Mouse (Mus musculus) mesoderm, embryonic 11.5 days (tissue): ENCODE results near the gene Pacrg.

Source experiments
- DNase-seq: peaks from one replicate; pipeline ENCODE4 v3.0.0-alpha.2; 2012; ENCODE audit warnings: low read depth, low spot score

Gene Pacrg

DNA sequence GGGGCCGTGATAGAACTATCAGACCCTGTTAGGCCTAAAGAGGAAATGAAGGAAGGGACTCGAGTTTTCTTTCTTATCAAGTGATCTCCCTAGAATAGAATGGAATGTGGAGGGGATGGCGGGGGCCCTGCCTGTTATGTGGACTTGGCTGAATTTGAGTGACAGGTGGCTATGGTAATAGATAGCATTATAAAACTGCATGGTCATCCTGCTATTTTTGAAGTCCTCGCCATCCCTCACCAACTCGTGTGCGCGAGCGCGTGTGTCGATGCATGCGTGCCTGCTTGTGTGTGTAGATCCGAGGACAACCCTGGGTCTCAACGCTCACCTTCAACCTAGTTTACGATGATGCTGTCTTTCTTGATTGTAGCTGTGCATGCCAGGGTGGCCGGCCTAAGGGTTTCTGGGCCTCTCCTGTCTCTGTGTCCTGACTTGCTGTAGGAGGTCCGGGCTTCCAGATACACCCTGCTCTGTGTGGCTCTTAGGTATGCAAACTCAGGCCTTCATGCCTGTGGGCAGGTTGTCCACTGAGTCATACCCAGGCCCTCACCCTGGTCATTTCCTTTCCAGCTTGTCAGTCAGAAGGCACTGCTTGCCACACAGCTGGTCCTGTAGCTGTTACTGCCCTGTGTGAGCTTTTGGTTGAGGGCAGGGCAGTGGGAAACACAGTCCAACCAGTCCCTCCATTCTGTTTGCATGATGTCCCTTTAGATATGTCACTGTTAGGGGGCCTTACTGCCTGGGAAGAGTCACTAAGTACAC is 287.6 kb downstream of the Pacrg start:
- DNase-seq: no peak

DNA sequence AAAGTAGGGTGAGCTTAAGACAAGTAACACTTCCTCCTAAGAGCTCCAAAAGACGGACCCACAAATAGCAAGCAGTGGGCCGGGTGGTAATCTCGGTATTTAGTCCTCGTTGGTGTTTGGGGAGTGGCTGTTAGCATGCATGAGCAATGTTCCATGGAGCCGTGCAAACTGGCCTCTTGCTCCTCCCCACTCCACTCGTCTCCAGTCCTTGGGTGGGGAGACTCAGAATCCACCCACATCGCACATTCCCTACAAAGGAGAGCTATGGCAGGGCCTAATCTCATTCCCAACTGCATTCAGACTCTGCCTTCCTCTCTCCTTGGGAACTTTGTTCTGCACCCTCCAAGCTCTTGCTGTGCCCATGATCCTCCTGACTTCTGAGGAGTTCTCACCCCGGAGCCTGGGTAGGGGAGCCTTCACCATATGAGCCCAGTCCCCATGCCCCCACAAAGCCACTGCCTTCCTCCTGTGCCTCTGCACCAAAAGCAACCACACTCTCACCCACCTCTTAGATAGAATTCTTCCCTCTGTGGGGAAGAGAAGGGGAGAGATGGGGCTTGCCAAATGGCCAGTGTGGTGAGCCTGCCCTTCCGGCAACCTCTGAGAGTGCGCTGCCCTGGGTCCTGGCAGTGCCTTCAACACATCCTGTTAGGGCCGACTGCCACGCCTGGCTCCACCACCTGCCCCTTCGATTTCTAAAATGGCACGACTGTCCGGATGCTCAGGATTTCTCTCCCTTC is 289.2 kb downstream of the Pacrg start:
- no peak for DNase-seq

DNA sequence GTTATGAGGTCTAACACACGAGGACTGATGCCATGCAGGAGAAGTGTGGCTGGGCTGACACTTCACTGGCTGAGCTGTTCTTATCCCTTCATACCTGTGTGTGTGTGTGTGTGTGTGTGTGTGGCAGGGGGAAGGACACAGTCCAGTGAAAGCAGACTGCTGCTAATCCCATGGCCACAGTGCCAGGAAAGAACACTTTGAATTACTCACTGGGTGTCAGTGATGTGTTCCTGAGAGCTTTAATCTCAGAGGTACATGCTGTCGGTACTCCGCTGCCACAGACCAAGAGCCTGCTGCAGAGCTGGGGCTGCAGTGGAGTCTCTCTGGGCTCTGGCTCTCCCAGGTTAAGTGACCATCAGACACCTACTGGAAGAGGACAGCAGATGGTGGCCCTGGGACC is 290.3 kb downstream of the Pacrg start:
- no peak for DNase-seq

DNA sequence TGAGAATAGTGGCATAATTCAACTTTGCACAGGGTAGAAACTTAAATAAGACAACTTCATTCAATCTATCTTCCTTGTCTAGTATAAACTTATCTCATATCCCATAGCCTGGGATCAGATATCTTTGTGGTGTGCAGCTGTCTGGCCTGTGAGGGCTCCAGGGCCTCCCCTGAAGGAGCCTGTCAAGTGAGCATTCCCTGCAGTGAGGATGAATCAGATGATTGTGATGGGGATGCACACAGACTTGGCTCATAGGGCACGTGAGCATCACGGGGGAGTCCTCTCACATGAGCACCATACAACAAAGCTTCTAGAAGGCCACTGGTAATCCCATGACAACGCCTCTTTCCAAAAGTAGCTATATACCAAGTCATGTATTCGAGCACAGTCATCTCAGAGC is 291.1 kb downstream of the Pacrg start:
- DNase-seq: no peak

DNA sequence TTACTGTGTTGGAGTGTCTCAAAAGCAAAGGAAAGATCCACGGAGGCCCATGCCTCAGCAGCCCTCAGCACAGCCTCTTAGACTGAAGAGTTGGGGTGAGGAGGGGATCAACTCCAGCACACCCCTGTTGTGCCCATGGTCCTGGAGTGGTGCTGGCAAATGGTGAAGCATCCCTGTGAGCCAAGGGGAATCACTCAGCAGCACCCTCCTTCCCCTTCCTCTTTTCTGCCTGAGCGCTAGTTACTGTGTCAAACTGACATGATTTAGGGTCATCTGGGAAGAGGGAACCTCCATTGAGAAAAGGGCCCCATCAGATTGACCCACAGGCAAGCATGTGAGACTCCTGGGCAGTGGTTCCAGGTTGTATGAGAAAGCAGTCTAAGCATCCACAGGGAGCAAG is 299.3 kb downstream of the Pacrg start:
- no peak for DNase-seq

DNA sequence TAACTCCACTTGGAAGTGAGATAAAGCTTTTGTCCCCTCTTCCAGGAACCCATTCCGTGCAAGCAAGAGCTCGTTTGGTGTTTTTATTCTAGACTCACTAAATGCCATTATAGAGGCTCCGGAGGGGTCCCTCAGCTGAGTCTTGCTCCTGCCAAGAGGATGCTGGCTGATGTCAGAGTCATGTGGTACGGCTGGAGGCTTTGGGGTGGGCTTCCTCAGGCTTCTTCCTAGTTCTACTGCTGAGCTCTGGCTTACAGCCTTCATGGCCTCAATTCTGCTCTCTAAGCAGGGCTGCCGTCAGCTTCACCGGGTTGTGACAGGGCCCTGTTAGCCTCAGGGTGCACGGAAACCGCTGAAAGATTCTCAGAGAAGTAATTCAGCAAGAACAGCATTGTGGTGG is 305.9 kb downstream of the Pacrg start:
- no peak for DNase-seq

DNA sequence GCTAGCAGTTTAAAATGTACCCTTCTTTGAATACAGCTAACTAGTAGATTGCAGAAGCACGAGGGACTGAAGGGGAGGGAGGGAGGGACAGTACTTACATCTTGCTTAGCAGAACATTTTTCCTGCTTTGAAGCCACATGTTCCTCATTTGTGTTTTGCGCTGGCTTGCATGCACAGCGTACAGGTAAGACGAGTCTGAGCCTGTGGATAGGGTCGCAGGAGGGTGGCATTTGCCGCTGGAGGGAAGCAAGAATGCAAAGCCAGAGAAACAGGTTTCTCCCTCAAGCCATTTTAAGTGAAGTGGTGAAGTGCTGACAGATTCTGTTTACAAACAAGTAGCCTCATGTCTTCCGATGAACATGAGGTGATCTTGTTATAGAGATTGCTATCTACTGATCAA is 306.6 kb downstream of the Pacrg start:
- no peak for DNase-seq

DNA sequence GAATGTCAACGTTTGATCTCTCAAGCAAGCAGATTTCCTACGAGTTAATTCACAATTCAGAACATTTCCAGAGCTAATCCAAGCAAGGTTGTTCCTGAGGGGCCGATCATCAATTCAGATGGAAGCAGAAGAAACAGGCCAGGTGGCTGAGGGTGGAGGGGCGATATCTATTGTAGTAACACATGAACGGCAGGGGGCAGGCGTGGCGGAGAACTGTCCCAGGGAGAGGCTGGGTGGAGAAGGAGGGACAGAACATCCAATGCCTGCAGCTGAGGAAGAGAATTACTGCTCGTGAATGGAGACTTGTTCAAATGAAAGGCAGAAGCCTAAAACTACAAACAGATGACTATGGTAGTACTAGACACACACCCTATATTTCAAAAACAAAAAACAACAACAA is 309.1 kb downstream of the Pacrg start:
- peak; percentile 35 for DNase-seq

DNA sequence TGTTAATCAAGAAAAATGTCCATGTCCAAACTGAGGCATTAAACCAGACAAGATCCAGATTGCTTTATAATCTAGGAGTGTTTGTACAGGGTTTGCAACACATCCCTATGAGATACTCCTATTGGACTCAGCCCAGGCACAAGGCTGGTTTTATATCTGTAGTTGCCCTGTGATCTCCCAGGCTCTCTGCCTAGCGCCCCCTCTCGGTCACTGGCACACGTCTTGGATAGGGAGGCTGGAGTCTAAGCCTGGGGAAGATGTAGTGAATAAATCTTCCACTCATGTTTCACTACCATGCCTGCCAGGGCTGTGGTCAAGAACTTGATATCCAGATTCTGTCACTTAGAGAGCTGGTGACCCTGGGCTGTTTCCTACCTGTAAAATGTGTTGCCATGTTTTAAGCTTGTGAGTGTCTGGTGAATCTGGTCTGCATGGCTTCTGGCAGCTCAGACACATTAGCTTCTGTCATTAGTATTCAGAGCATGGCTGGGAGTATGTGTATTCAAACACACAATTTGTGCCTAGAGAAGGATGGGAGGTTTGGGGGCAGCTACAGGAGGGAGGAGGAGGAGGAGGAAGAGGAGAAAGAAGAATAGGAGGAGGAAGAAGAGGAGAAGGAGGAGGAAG is 310.7 kb downstream of the Pacrg start:
- no peak for DNase-seq

DNA sequence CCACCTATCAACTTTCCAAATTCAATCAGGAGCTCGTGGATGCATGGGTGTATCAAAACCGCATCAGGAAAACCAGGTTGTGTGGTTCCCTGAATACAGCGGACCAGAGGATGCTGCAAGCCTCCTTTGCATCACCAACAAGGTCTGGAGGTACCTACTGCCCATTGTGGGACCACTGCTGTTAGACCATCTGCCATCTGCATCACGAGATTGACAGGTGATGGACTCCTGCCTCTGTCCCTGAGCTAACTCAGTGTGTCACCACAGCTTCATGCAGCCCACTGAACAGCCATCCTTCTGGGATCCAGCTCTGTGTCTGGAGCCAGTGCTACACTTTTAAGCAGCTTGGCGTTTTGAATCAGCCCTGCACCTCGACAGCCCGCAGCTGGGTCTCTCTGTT is 318.8 kb downstream of the Pacrg start:
- no peak for DNase-seq

DNA sequence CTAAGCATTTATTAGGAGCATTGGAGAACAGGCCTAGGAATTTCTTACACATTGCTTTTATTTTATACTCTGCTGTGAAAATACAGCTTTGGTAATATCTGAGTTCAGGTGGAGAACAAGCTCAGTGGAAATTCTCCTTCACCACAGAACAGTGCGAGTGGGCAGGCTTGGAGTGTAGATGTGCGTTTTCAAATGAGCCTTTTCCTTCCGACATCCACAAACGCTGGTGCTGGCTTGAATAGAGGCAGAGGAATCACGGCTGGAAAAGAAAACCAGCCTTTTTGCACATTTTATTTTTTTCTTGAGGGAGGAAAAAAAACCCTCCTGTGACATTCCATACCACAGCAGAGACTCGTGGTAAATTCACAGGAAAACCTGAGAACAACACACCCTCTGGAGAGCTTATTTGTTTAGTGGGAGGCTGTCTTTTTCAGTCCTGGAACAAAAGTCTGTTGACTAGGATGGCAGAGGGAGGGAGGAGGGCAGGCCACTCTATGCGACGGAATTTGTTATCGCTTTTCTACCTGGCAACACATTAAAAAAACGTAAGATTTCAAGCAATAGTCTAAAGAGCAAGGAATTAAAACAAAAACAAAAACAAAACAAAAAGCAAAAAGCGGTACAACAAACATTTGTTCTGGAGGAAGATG is 320.5 kb downstream of the Pacrg start:
- no peak for DNase-seq

DNA sequence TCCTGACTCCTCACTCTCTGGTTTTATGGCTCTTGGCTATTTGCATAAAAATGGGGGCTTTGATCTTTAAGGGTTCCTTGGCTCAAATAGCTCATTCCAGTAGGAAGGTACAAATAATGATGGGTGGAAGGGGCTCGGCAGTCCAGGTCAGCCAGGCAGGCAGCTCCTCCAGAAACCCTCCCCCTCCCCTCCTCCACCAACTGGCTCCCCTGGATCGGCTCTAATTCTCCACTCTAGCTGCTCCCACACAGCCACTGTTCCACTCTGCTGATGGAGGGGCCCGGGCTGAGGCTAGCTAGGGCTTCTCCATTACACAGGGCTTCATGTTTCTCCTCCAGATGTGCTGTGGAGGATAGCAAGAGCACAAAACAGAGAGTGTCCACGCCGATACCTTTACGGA is 325.3 kb downstream of the Pacrg start:
- DNase-seq: no peak

DNA sequence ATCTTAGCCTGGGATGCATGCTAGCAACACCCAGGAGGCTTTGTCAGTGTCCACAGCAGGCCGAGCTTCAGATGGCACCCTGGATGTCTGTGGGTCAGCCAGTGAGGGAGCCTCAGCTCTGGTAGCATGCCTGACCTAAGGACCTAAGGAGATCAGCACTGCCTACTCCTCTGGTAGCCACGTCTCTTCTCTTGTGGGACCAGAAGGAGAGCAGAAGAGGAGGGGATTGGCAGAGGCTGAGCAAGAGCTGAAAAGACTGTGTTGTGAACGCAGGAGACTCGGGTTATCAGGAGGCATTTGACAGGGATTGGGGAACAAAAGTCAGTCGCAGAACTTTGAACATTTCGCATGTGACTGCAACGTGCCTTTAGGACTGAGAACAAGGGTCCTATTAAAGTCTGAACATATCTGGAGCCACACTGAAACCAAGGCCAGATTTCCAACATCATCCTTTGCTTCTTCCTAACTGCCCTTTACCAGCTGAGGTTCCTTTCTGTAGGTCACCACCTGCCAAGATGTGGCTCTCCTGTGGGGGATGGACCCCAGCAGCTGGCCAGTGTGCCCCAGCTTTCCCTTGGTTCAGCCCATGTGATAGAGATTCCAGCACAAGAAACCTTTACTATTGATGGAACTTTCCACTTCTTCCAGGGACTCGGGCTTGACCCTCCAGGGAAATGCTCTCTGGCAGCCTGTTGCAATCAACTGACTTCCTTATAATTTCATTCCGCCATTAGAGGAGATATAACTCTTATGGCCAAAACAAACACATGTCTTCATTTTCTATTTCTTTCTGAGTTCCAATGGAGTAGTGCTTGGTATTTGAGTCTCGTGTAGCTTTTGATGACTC is 329.0 kb downstream of the Pacrg start:
- no peak for DNase-seq

DNA sequence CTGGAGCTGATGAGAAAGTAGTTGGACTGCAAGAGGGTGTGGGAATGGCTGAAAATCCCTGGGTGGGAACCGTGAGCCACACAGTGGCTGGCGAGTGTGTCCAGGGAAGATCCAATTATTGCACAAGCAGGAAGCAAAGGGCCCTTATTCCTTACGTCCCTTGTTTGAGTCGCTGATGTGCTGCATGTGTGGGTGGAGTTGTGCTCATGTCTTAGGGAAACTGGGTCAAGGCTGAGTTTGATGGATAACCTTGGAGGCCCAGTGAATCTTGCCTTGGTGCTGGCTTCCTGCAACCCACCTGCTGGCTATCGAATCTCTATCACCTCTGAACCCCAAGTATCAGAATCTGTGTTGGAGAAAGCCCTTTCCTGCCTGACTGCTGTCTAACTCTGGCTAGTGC is 329.6 kb downstream of the Pacrg start:
- DNase-seq: no peak

DNA sequence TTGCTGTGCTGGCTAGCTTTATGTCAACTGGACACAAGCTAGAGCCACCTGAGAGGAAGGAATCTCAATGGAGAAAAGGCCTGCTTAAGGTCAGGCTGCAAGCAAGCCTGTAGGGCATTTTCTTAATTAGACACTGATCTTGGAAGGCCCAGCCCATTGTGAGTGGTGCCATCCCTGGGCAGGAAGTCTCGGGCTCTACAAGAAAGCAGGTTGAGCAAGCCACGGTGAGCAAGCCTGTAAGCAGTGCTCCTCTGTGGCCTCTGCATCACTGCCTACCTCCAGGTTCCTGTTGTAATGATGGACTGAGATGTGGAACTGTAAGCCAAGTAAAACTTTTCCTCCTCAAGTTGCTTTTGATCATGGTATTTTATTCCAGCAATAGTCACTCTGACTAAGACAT is 332.0 kb downstream of the Pacrg start:
- no peak for DNase-seq

DNA sequence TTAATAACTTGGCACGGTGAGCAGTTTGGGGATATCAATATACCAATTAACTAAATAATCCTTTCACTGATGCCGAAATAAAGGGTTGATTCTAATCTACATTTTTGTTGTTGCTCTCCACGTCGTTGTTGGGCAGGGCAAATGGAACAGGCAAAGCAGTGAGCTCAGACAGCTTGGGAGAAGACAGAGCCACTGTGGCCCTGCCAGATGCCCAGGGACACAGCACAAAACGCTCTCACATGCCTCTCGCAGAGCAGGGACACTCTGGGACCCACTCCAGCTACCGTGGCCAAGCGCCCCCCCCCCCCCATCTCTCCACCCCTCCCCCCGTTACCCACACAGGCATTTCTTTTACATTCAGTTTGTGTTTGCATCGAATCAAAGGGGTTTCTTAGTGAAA is 332.6 kb downstream of the Pacrg start:
- no peak for DNase-seq

DNA sequence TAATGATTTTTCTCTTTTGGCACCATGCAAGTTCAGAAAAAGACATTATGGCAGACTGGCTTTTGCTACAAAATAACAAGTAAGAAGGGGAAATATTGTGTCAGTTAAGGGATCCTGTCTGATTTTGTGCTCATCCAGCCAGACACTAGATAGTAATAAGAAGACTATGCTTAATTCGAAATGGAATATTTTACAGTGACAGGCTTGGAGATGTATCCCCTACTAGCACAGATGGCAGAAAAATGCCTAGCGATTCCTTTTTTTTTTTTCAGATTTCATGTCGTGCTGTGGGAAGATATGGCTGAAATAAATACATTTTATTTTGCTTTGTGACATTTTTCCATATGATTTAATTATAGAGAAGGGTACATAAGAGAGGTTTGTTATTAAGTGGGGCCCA is 333.2 kb downstream of the Pacrg start:
- DNase-seq: no peak

DNA sequence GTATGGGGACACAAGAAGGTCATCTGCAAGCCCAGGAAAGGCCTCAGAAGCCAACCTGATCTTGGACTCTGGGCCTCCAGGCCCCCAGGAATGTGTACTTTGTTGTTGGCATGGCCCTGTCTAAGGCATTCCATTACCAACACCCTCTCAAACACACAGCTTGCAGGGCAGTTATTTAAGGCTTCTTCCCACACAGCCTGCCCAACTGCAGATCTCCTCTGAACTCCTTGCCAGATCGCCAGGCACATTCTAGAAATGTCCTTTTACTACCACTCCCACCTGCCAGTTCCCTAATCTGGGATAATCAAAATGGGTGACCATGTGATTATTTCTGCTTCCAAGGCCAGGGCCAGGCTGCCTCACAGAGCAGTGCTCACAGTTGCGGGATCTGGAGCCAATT is 338.7 kb downstream of the Pacrg start:
- DNase-seq: no peak

DNA sequence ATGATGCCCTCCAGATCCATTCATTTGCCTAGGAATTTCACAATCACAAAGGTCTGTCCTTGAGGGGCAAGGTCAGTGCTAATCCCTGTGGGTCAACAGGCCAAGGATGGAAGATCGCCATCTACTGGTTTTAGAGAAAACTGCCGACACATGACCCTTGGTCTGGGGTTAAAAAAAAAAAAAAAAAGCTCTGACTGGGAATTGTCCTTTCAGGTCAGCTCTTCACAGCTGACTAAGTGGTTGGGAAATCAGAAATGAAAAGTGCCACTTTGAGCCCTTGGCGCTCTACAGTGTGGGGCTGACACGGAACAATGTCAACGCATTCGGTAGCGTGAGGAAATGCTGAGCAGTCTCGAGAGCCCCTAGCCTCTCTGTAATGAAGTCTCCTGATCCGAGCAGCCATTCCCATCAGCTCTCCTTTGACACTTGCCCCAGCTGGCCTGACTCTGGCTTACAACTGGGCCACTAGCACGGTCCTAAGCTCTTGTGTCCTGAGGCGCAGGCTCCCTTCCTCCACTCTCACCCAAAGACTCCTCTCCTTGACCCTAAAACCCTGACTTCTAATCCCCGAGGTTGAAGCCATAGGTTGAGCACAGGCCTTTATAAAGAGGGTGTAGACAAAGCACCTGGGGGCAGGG is 339.2 kb downstream of the Pacrg start:
- no peak for DNase-seq

DNA sequence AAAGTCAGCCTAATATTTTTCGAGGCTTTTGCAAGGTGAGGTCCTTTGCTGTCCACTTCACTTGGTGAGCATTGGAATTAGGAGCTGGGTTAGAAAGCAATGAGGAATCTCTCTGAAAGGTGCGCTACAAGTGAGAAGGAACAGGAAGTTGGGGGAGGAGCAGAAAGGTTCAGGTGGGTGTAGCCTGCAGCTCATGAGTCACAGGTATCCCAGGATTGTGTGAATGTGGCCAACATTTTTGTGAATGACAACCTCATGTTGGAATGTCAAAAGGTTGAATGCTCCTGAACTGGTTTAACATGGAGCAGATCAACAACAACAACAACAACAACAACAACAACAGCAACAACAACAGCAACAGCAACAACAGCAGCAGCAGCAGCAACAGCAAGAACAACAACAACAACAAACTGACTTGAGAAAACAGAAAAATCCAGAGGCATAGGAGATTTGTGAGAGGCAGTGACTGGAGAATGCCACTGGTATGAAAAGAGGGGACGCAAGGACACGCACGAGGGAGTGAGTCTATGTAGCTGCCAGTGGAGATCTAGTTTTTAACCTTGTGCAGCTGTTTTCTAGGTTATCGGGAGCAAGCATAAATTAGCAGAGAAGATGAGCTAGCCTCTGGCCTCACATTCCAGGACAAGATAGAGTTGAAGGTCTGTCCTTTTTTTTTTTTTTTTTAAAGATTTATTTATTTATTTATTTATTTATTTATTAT is 341.0 kb downstream of the Pacrg start:
- DNase-seq: no peak
